Mouse (Mus musculus): ENCODE data around the gene Cfap221. TPM values are rescaled to one million over a fixed set of nuclear protein-coding genes. Genes with fewer than 3 reads are reported as not detected.

Cfap221 gene
- total RNA-seq, 1 experiment from 2014 or later: not detected

- ATAC-seq (replicated peaks; ENCODE audit: low read depth, poor library complexity, severe bottlenecking): no peak
These were observed 11.0 kb upstream of the Cfap221 start for GRCm38 (mm10) chr1:120007851-120008588.

DNA sequence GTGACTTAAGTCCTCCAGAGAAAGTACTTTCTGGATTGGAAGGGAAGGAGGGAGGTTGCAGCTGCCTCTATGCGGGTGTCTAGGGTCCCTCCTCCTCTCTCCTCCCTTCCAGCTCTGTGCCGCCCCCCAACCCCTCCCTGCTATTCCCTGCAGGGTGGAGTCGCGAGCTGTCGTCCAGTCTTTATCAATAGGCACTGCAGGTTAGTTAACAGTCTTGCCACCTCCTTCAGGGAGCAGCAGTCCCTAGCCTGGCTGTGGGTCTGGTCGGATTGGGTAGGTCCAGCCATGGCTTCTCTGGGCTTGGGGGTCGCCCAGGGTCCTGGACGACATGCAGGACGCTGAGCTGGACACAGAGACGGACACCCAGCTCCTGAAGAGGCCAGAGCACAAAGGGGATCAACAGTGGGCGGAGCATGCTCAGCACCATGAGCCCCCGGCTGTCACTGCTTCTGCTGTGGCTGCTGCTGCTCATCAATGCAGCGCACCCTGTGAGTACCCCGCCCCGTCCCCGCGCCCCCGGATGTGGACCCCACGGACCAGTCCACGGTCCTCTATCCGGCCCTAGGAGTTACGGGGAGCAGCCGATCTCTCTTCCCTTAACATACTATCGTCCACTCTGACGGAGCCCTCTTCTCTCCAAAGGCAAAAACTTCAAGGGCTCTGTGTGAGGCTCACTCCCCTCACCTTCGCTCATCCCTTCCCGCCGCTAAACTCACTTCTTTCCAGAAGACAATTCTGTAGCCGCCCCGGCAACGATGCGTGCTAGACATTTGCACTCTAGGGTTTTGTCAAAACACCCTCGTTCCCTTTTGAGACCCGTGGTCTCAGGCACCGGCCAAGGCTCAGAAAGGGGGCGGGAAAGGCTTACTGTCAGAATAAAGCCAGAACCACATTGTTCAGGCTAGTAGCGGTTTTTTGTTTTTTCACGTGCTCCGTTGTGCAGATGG, 10.1 kb upstream of the Cfap221 start, which contains the start of gene Sctr:
Gene Sctr, plus strand, starts transcription at position 51 of the 947 bp plus-strand sequence.
- peak; percentile 35 for ATAC-seq (replicated peaks; ENCODE audit: low read depth, poor library complexity, severe bottlenecking)

DNA sequence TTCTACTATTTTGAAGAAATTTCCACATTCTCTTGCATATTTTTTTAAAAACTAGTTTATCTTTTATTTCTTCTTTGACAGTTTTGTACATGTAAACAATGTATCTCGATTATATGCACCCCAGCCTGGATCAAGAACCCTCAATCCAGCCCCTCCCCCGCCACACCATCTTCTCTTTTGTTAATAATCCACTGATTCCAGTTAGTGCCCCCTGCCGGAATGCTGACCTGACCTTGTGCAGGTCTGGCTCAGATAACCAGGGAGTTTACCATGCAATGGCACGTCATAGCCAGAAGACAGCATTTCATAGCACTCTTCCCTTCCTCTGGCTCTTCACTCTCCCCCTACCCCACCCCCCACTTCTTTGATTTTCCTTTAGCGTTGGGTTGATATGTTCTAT, 610 bp upstream of the Cfap221 start:
- ATAC-seq (replicated peaks; ENCODE audit: low read depth, poor library complexity, severe bottlenecking): 0 out of 2 replicates have a peak, but pooled peaks have one; percentile 44

- no peak for ATAC-seq (replicated peaks; ENCODE audit: low read depth, poor library complexity, severe bottlenecking)
These were observed 10.5 kb downstream of the Cfap221 start for GRCm38 (mm10) chr1:119986555-119986954.

GRCm38 (mm10) chr1:119975141-119975540, 21.9 kb downstream of the Cfap221 start:
- no peak for ATAC-seq (replicated peaks; ENCODE audit: low read depth, poor library complexity, severe bottlenecking)

- ATAC-seq (replicated peaks; ENCODE audit: low read depth, poor library complexity, severe bottlenecking): no peak
These were observed 23.9 kb downstream of the Cfap221 start for GRCm38 (mm10) chr1:119973117-119973516.

DNA sequence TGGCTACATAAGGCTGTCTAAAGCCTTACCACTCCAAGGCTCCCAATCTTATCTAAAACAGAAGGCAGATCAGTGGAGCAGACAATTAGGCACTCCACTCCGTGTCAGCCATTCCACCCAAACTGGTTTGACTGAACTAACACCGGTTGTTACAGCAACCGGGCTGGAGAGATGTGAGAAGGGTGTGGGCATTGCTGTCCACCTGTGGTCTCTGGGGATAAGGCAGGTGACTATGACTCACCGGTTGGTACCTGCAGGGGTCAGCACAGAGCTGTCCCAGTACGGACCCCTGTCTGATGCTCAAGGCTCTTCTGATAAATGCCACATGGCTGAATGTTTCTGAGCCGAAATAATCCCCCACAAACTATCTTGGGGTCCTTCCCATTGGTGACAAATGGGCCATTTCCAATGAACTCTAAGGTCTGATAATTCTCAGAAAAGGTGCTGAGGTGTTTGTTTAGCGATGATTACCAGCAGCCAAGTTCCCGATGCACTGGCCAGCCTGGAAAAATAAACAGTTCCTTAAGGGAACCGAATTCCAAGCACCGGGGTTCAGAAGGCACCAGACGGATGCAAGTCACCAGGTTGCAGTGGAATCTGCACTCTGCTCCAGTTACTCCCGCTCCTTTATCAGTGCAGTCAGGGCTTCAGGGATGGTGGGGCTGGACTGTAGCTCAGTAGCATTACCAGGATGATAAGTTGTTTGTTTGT, 31.1 kb downstream of the Cfap221 start:
- no peak for ATAC-seq (replicated peaks; ENCODE audit: low read depth, poor library complexity, severe bottlenecking)

GRCm38 (mm10) chr1:119959920-119960319, 37.1 kb downstream of the Cfap221 start:
- no peak for ATAC-seq (replicated peaks; ENCODE audit: low read depth, poor library complexity, severe bottlenecking)

- no peak for ATAC-seq (replicated peaks; ENCODE audit: low read depth, poor library complexity, severe bottlenecking)
These were observed 37.6 kb downstream of the Cfap221 start for GRCm38 (mm10) chr1:119959464-119959863.

GRCm38 (mm10) chr1:119957716-119958222, 39.3 kb downstream of the Cfap221 start:
- no peak for ATAC-seq (replicated peaks; ENCODE audit: low read depth, poor library complexity, severe bottlenecking)

DNA sequence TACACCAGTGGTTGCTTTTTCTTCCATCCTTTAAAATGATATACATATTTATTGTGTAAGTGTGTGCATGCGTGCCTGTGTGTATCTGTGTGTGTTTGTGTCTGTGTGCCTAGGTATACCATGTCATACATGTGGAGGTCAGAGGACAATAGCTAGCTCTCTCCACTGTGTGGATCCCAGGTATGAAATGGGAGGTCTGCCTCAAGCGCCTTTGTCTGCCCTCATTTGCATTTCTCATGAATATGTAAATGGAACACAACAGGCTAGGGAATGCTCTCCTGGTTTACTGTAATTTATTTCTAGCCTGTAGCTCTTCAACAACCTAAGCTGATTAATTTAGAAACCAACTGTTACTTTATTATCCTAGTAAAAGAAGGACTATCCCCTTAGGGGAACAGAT, 42.4 kb downstream of the Cfap221 start:
- ATAC-seq (replicated peaks; ENCODE audit: low read depth, poor library complexity, severe bottlenecking): no peak

GRCm38 (mm10) chr1:119953456-119953855, 43.6 kb downstream of the Cfap221 start:
- ATAC-seq (replicated peaks; ENCODE audit: low read depth, poor library complexity, severe bottlenecking): no peak

DNA sequence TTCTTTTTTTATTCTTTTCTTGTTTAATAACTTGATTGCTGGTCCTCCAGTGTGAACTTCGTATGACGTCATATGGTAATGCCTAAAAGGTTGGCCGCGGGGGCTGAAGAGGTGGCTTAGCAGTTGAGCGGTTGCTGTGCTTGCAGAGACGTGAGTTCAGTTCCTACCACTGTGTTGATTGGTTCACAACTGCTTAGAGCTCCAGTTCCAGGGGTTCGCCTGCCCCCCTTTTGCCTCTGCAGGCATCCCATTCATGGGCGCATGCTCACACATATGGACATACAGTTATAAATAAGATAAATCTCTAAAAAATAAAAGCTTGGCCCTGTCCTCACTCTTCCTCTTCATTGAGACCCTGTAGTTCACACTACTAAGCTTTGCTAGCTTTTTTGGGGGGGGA, 46.9 kb downstream of the Cfap221 start:
- ATAC-seq (replicated peaks; ENCODE audit: low read depth, poor library complexity, severe bottlenecking): no peak

DNA sequence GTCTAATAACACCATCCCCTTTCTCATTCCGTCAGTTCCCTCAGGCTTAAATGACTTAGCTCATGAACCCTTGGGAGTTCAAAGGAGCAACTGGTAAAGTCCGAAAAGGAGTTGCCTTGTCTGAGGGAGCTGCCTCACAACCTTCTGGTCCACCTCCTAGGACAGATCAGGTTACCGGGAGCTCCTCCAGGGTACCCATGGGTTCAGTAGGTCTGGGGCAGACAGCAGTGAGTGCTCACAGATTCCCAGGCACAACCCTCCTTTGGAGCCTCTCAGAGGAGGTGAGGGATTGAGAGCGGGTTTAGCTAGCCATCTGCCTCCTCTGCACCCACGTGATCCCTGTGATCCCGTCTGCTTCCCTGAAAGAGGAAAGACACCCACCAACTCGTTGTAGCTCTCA, 60.2 kb downstream of the Cfap221 start:
- ATAC-seq (replicated peaks; ENCODE audit: low read depth, poor library complexity, severe bottlenecking): no peak

- no peak for ATAC-seq (replicated peaks; ENCODE audit: low read depth, poor library complexity, severe bottlenecking)
These were observed 65.4 kb downstream of the Cfap221 start for GRCm38 (mm10) chr1:119931421-119932150.

- peak; percentile 63; the same call in 1 of the 2 replicates for ATAC-seq (replicated peaks; ENCODE audit: low read depth, poor library complexity, severe bottlenecking)
These were observed 67.3 kb downstream of the Cfap221 start for GRCm38 (mm10) chr1:119929715-119930114.

- peak; percentile 83 for ATAC-seq (replicated peaks; ENCODE audit: low read depth, poor library complexity, severe bottlenecking)
These were observed 77.7 kb downstream of the Cfap221 start for GRCm38 (mm10) chr1:119919299-119919698.

DNA sequence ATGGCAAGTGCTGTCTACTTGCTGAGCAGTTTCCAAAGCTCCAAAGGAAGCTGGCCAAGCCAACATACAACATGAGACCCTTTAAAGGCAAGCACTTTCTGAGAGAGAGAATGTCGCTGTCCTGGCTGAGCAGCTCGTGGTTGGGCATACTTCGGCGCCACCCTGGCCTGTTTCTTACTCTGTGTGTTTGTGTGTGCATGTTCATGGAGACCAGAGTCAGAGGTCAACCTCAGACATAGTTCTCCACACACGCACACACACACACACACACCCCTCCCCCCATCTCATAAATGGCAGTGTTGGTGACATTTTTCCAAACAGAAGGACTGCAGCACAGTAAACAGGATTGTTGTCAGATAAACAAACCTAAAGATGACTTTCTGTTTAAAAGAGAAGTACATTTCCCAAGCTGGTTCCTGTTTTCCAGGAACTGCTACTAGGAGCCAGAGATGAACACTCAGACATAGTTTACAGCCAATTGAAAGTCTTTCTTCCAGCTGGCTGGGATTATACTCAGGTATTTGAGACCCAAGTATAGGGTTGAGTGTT, 80.1 kb downstream of the Cfap221 start:
- ATAC-seq (replicated peaks; ENCODE audit: low read depth, poor library complexity, severe bottlenecking): no peak
